Mouse (Mus musculus): ENCODE measurements at regions not wholly inside any gene's neighbourhood (a gene's known extent, or its start where the extent isn't known, plus 50 kb on each side); places are given as distances from the start of the nearest gene placed in this dataset.

- DNase-seq (ENCODE audit: low spot score) (no peak), ATAC-seq (replicated peaks; ENCODE audit: low FRiP score, low TSS enrichment, low read depth) (no peak)
- Histone ChIP-seq H3K27ac (ENCODE audit: low read depth) (no peak overlapping the region), H3K27me3 (replicated peaks; ENCODE audit: control insufficient read depth, insufficient read depth, low read length) (no peaks in the 10 kb centered on the region), H3K9me3 (ENCODE audit: control insufficient read depth, low read length) (no peaks in the 10 kb centered on the region), H3K4me3 (ENCODE audit: low read depth, low read length) (no peak overlapping the region), H3K4me2 (ENCODE audit: low read length) (no peak overlapping the region), H3K36me3 (ENCODE audit: control insufficient read depth, insufficient read depth, low read length) (no peaks in the 10 kb centered on the region), H3K9ac (ENCODE audit: low read length) (no peak overlapping the region), H3K4me1 (replicated peaks; ENCODE audit: control insufficient read depth, insufficient read depth, low read length) (no peaks in the 10 kb centered on the region)
- WGBS: 85% methylated on average over 6 of the region's 6 CpGs
Observed at GRCm38 (mm10) chr6:94927811-94928210, 189.2 kb upstream of the Kbtbd8 start.

- Histone ChIP-seq H3K36me3 (ENCODE audit: control insufficient read depth, insufficient read depth, low read length) (no peaks in the 10 kb centered on the region), H3K4me1 (replicated peaks; ENCODE audit: control insufficient read depth, insufficient read depth, low read length) (no peaks in the 10 kb centered on the region), H3K4me2 (ENCODE audit: low read length) (no peak overlapping the region), H3K27me3 (replicated peaks; ENCODE audit: control insufficient read depth, insufficient read depth, low read length) (no peaks in the 10 kb centered on the region), H3K9ac (ENCODE audit: low read length) (no peak overlapping the region), H3K4me3 (ENCODE audit: low read depth, low read length) (no peak overlapping the region), H3K9me3 (ENCODE audit: control insufficient read depth, low read length) (no peaks in the 10 kb centered on the region), H3K27ac (ENCODE audit: low read depth) (no peak overlapping the region)
- DNase-seq (ENCODE audit: low spot score) (no peak), ATAC-seq (replicated peaks; ENCODE audit: low FRiP score, low TSS enrichment, low read depth) (no peak)
- 95% methylated on average over 8 of the region's 8 CpGs for WGBS
Observed at GRCm38 (mm10) chr6:94926652-94927211, 190.3 kb upstream of the Kbtbd8 start.

GRCm38 (mm10) chr6:94925408-94925807 lies 191.6 kb upstream of the Kbtbd8 start:
- Histone ChIP-seq H3K36me3 (ENCODE audit: control insufficient read depth, insufficient read depth, low read length) (no peaks in the 10 kb centered on the region), H3K9me3 (ENCODE audit: control insufficient read depth, low read length) (no peaks in the 10 kb centered on the region), H3K4me2 (ENCODE audit: low read length) (no peak overlapping the region), H3K27ac (ENCODE audit: low read depth) (no peak overlapping the region), H3K4me3 (ENCODE audit: low read depth, low read length) (no peak overlapping the region), H3K9ac (ENCODE audit: low read length) (no peak overlapping the region), H3K27me3 (replicated peaks; ENCODE audit: control insufficient read depth, insufficient read depth, low read length) (no peaks in the 10 kb centered on the region), H3K4me1 (replicated peaks; ENCODE audit: control insufficient read depth, insufficient read depth, low read length) (no peaks in the 10 kb centered on the region)
- no peak for ATAC-seq (replicated peaks; ENCODE audit: low FRiP score, low TSS enrichment, low read depth)
- DNase-seq (ENCODE audit: low spot score): no peak
- 100% methylated on average over 1 of the region's 1 CpGs for WGBS

GRCm38 (mm10) chr6:94924338-94925039 lies 192.6 kb upstream of the Kbtbd8 start:
- Histone ChIP-seq H3K9ac (ENCODE audit: low read length) (no peak overlapping the region), H3K36me3 (ENCODE audit: control insufficient read depth, insufficient read depth, low read length) (no peaks in the 10 kb centered on the region), H3K4me3 (ENCODE audit: low read depth, low read length) (no peak overlapping the region), H3K4me2 (ENCODE audit: low read length) (no peak overlapping the region), H3K4me1 (replicated peaks; ENCODE audit: control insufficient read depth, insufficient read depth, low read length) (no peaks in the 10 kb centered on the region), H3K27me3 (replicated peaks; ENCODE audit: control insufficient read depth, insufficient read depth, low read length) (no peaks in the 10 kb centered on the region), H3K9me3 (ENCODE audit: control insufficient read depth, low read length) (no peaks in the 10 kb centered on the region), H3K27ac (ENCODE audit: low read depth) (no peak overlapping the region)
- ATAC-seq (replicated peaks; ENCODE audit: low FRiP score, low TSS enrichment, low read depth): no peak
- 93% methylated on average over 11 of the region's 11 CpGs for WGBS
- DNase-seq (ENCODE audit: low spot score): no peak

GRCm38 (mm10) chr6:94921741-94922140 lies 195.3 kb upstream of the Kbtbd8 start:
- Histone ChIP-seq H3K27ac (ENCODE audit: low read depth) (no peak overlapping the region), H3K4me3 (ENCODE audit: low read depth, low read length) (no peak overlapping the region), H3K9ac (ENCODE audit: low read length) (no peak overlapping the region), H3K4me1 (replicated peaks; ENCODE audit: control insufficient read depth, insufficient read depth, low read length) (no peaks in the 10 kb centered on the region), H3K4me2 (ENCODE audit: low read length) (no peak overlapping the region), H3K27me3 (replicated peaks; ENCODE audit: control insufficient read depth, insufficient read depth, low read length) (no peaks in the 10 kb centered on the region), H3K9me3 (ENCODE audit: control insufficient read depth, low read length) (no peaks in the 10 kb centered on the region), H3K36me3 (ENCODE audit: control insufficient read depth, insufficient read depth, low read length) (no peaks in the 10 kb centered on the region)
- ATAC-seq (replicated peaks; ENCODE audit: low FRiP score, low TSS enrichment, low read depth): no peak
- DNase-seq (ENCODE audit: low spot score): no peak
- 75% methylated on average over 2 of the region's 2 CpGs for WGBS

GRCm38 (mm10) chr6:94920770-94921169 lies 196.3 kb upstream of the Kbtbd8 start:
- Histone ChIP-seq H3K4me1 (replicated peaks; ENCODE audit: control insufficient read depth, insufficient read depth, low read length) (no peaks in the 10 kb centered on the region), H3K27ac (ENCODE audit: low read depth) (no peak overlapping the region), H3K9ac (ENCODE audit: low read length) (no peak overlapping the region), H3K9me3 (ENCODE audit: control insufficient read depth, low read length) (no peaks in the 10 kb centered on the region), H3K4me2 (ENCODE audit: low read length) (no peak overlapping the region), H3K36me3 (ENCODE audit: control insufficient read depth, insufficient read depth, low read length) (no peaks in the 10 kb centered on the region), H3K27me3 (replicated peaks; ENCODE audit: control insufficient read depth, insufficient read depth, low read length) (no peaks in the 10 kb centered on the region), H3K4me3 (ENCODE audit: low read depth, low read length) (no peak overlapping the region)
- 94% methylated on average over 2 of the region's 2 CpGs for WGBS
- DNase-seq (ENCODE audit: low spot score) (no peak), ATAC-seq (replicated peaks; ENCODE audit: low FRiP score, low TSS enrichment, low read depth) (no peak)

- H3K9ac ChIP-seq (ENCODE audit: low read length): no peak overlapping the region
- WGBS: 68% methylated on average over 5 of the region's 5 CpGs
- H3K4me3 ChIP-seq (ENCODE audit: low read depth, low read length): no peak overlapping the region
- no peaks in the 10 kb centered on the region for H3K9me3 ChIP-seq (ENCODE audit: control insufficient read depth, low read length)
- H3K4me2 ChIP-seq (ENCODE audit: low read length): no peak overlapping the region
- no peak overlapping the region for H3K27ac ChIP-seq (ENCODE audit: low read depth)
- H3K4me1 ChIP-seq (replicated peaks; ENCODE audit: control insufficient read depth, insufficient read depth, low read length): no peaks in the 10 kb centered on the region
- DNase-seq (ENCODE audit: low spot score) (no peak), ATAC-seq (replicated peaks; ENCODE audit: low FRiP score, low TSS enrichment, low read depth) (no peak)
- H3K36me3 ChIP-seq (ENCODE audit: control insufficient read depth, insufficient read depth, low read length): no peaks in the 10 kb centered on the region
- H3K27me3 ChIP-seq (replicated peaks; ENCODE audit: control insufficient read depth, insufficient read depth, low read length): no peaks in the 10 kb centered on the region
Observed at GRCm38 (mm10) chr6:94919194-94919743, 197.8 kb upstream of the Kbtbd8 start.

GRCm38 (mm10) chr6:94915842-94916620 lies 201.0 kb upstream of the Kbtbd8 start:
- no peak for ATAC-seq (replicated peaks; ENCODE audit: low FRiP score, low TSS enrichment, low read depth)
- Histone ChIP-seq H3K9ac (ENCODE audit: low read length) (no peak overlapping the region), H3K4me2 (ENCODE audit: low read length) (no peak overlapping the region)

More at GRCm38 (mm10) chr6:94915842-94916620, 201.0 kb upstream of the Kbtbd8 start:
- no peak overlapping the region for H3K4me3 ChIP-seq (ENCODE audit: low read depth, low read length)
- peaks cover 6% of the 10 kb centered on the region; the same call in 1 of the 2 replicates for H3K4me1 ChIP-seq (replicated peaks; ENCODE audit: control insufficient read depth, insufficient read depth, low read length)
- H3K27me3 ChIP-seq (replicated peaks; ENCODE audit: control insufficient read depth, insufficient read depth, low read length): no peaks in the 10 kb centered on the region
- WGBS: 61% methylated on average over 8 of the region's 8 CpGs
- no peaks in the 10 kb centered on the region for H3K36me3 ChIP-seq (ENCODE audit: control insufficient read depth, insufficient read depth, low read length)
- H3K9me3 ChIP-seq (ENCODE audit: control insufficient read depth, low read length): no peaks in the 10 kb centered on the region
- H3K27ac ChIP-seq (ENCODE audit: low read depth): no peak overlapping the region
- no peak for DNase-seq (ENCODE audit: low spot score)

Measured in intestine, embryonic 14.5 days (tissue).